9 mouse cellular contexts compared by ENCODE assay signal in the genomic region with DNA sequence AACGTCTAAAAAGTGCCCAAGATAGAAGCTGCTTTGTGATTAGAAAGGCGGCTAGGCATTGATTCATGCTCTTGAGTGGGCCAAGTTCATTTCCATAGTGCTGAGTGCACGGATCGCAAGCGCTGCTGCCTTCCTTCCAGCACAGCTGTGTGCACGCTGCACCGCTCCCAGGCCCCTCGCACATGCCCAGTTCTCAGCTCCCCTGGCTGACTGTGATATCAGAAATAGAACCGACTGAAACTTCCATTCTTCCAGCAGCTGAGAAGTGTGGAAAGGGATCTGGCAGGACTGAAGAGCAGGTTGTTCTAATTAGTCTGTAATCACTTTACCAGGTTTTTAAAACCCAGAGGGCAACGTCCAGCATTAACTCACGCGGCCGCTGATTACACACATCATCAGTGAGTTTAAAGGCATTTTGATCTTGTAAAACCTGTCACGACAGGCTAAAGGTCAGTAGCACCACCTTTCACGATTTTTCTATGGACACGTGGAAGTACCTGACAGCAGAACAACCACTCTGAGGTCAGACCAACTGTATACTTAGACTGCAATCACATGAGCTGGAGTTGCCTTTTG.
DNase-seq lines count a peak whose midpoint lies in the region; ATAC-seq and TF ChIP-seq lines count a peak whose summit lies in the region.
"Had no signal": no experiment of that assay in that cellular context is flagged by ENCODE, and none has a peak within 500 bp of the region (broad histone marks: within the 10 kb centered on the region; RNA-seq: fewer than 3 reads in every experiment).

No protein-coding gene starts in this region.

- no peaks in the 10 kb centered on the region for H3K9me3 ChIP-seq in lung, embryonic 14.5 days (ENCODE audit: low read depth, low read length)
- H3K9me3 ChIP-seq in hindbrain, postnatal 0 days (ENCODE audit: low read length) = no peaks in the 10 kb centered on the region

- TF ChIP-seq CTCF in lung, embryonic 14.5 days (IDR thresholded peaks at IDR 0.05; ENCODE audit: low read depth) = no peak
- TF ChIP-seq CTCF in hindbrain, postnatal 0 days (IDR thresholded peaks at IDR 0.05; ENCODE audit: low read depth) = no peak

- no peak overlapping the region for H3K27ac ChIP-seq in lung, embryonic 14.5 days (ENCODE audit: low read depth)
- H3K27ac ChIP-seq in hindbrain, postnatal 0 days = 0 out of 2 replicates have a peak overlapping the region, but pooled peaks have one; percentile 11

- no peak overlapping the region for H3K4me2 ChIP-seq in lung, embryonic 14.5 days
- no peak overlapping the region for H3K4me2 ChIP-seq in hindbrain, postnatal 0 days (ENCODE audit: low read depth, low read length)

- H3K4me1 ChIP-seq in lung, embryonic 14.5 days (ENCODE audit: insufficient read depth) = peaks cover 4% of the 10 kb centered on the region
- H3K4me1 ChIP-seq in hindbrain, postnatal 0 days (ENCODE audit: insufficient read depth, low read length) = peaks cover 14% of the 10 kb centered on the region

- H3K27me3 ChIP-seq in lung, embryonic 14.5 days (ENCODE audit: insufficient read depth, low read length) = no peaks in the 10 kb centered on the region
- no peaks in the 10 kb centered on the region for H3K27me3 ChIP-seq in hindbrain, postnatal 0 days (ENCODE audit: insufficient read depth, low read length)

- H3K4me3 ChIP-seq in lung, embryonic 14.5 days (ENCODE audit: low read depth, low read length) = no peak overlapping the region
- no peak overlapping the region for H3K4me3 ChIP-seq in hindbrain, postnatal 0 days (ENCODE audit: low read length)
- H3K4me3 ChIP-seq: myocyte had no signal

- peak; percentile 65 for DNase-seq in lung, embryonic 14.5 days
- no peak for DNase-seq in lung, postnatal 25 days (ENCODE audit: low spot score)
- DNase-seq in frontal cortex, postnatal 36 days (ENCODE audit: low spot score in 2 of 2) = peak; percentile 71 to 77
- peak; percentile 54 for DNase-seq in hindbrain, postnatal 0 days (ENCODE audit: low spot score)
- peak; percentile 71 to 75 for DNase-seq in left cerebral cortex, adult 9 months (ENCODE audit: low spot score in 2 of 2)
- peak; percentile 50 for DNase-seq in right cerebral cortex, postnatal 14 days
- DNase-seq in ovary, postnatal 10 days (ENCODE audit: low spot score) = no peak

- ATAC-seq in lung, embryonic 14.5 days (ENCODE audit: insufficient read depth) = peak; percentile 69
- ATAC-seq in hindbrain, postnatal 0 days = peak; percentile 65; the same call in 1 of the 2 replicates
- ATAC-seq in inflammation-experienced regulatory T-cells, adult 6 months = no peak

- no peak overlapping the region for H3K9ac ChIP-seq in lung, embryonic 14.5 days
- H3K9ac ChIP-seq in hindbrain, postnatal 0 days (replicated peaks; ENCODE audit: low read length) = no peak overlapping the region

- 29% methylated on average over 16 of the region's 16 CpGs for WGBS in lung, embryonic 14.5 days
- WGBS in hindbrain, postnatal 0 days = 40% methylated on average over 16 of the region's 16 CpGs

- H3K36me3 ChIP-seq in lung, embryonic 14.5 days (ENCODE audit: insufficient read depth) = no peaks in the 10 kb centered on the region
- no peaks in the 10 kb centered on the region for H3K36me3 ChIP-seq in hindbrain, postnatal 0 days (ENCODE audit: insufficient read depth, low read length)

Comparison
In these comparisons a context has a peak if more than half of its experiments do, and no peak if none do; other contexts are left out.
1. DNase-seq: peak in lung, embryonic 14.5 days (single experiment), frontal cortex, postnatal 36 days (2 of 2), hindbrain, postnatal 0 days (single experiment), left cerebral cortex, adult 9 months (2 of 2) and right cerebral cortex, postnatal 14 days (single experiment); none in lung, postnatal 25 days (single experiment) and ovary, postnatal 10 days (single experiment).